Mouse (Mus musculus) ES-E14 (cell line): Measurements from ENCODE around the gene Tbc1d32. TPM values are rescaled to one million over a fixed set of nuclear protein-coding genes. Genes with fewer than 3 reads are reported as not detected.
"Not testable (repeated sequence)": the region's sequence is repeated elsewhere in the genome, so short reads cannot be mapped to it uniquely, and the experiment has no call there.

Source experiments
- DNase-seq: peaks from one replicate; pipeline ENCODE4 v3.0.0-alpha.2; 2013; ENCODE audit warnings: low read depth, low spot score
- H3K27ac ChIP-seq: 2 replicates; pipeline ENCODE4 v1.5.1; 2012; ENCODE audit warnings: low read depth, mild to moderate bottlenecking, low read length, moderate library complexity, mixed read lengths; ENCODE audit not compliant: poor library complexity, insufficient read depth, severe bottlenecking
- H3K36me3 ChIP-seq: 2 replicates; pipeline ENCODE4 v1.6.1; 2012; ENCODE audit warnings: mild to moderate bottlenecking, low read length, moderate library complexity, mixed read lengths; ENCODE audit not compliant: control insufficient read depth, poor library complexity, insufficient read depth, severe bottlenecking
- H3K4me1 ChIP-seq, 2 experiments: fragments of 150-350 bp in 1 of 2; sonication (generic) in 1 of 2; 2 replicates each; pipeline ENCODE4 v1.6.1; 2012; ENCODE audit warnings: low read length in 2 of 2, mild to moderate bottlenecking in 1 of 2, mixed read lengths in 1 of 2; ENCODE audit not compliant: control insufficient read depth in 2 of 2, insufficient read depth in 2 of 2, poor library complexity in 1 of 2
- H3K4me3 ChIP-seq, 2 experiments: fragments of 150-350 bp in 1 of 2; sonication (generic) in 1 of 2; 2 replicates each; pipeline ENCODE4 v1.5.1; 2012; ENCODE audit warnings: low read length in 2 of 2, low read depth in 1 of 2, mild to moderate bottlenecking in 1 of 2, mixed read lengths in 1 of 2; ENCODE audit not compliant: insufficient read depth in 1 of 2, poor library complexity in 1 of 2, severe bottlenecking in 1 of 2
- H3K9ac ChIP-seq: 2 replicates; pipeline ENCODE4 v1.6.1; 2012; ENCODE audit warnings: low read depth, mild to moderate bottlenecking, low read length, mixed read lengths; ENCODE audit not compliant: poor library complexity, insufficient read depth, severe bottlenecking
- H3K9me3 ChIP-seq: fragments of 150-350 bp; sonication (generic); 2 replicates; pipeline ENCODE4 v1.6.1; 2012; ENCODE audit warnings: low read depth, mild to moderate bottlenecking, low read length; ENCODE audit not compliant: control insufficient read depth, insufficient read depth
- CHD2 ChIP-seq: IDR thresholded peaks from 2 replicates; pipeline ENCODE4 v1.6.1; 2014; ENCODE audit warnings: mild to moderate bottlenecking, low read depth, low read length, inconsistent platforms
- HCFC1 ChIP-seq: IDR thresholded peaks from 2 replicates; pipeline ENCODE4 v1.6.1; 2012; ENCODE audit warnings: low read length, inconsistent platforms, borderline replicate concordance; ENCODE audit not compliant: insufficient read depth
- MAFK ChIP-seq: IDR thresholded peaks from 2 replicates; pipeline ENCODE4 v1.6.1; 2014; ENCODE audit warnings: mild to moderate bottlenecking, low read depth, low read length, inconsistent platforms; ENCODE audit not compliant: insufficient read depth
- ZC3H11A ChIP-seq: IDR thresholded peaks from 2 replicates; pipeline ENCODE4 v1.6.1; 2012; ENCODE audit warnings: low read depth, mild to moderate bottlenecking, inconsistent platforms, low read length, borderline replicate concordance
- ZNF384 ChIP-seq: IDR thresholded peaks from 2 replicates; pipeline ENCODE4 v1.6.1; 2012; ENCODE audit warnings: low read depth, low read length, inconsistent platforms
- in situ Hi-C, 2 experiments: fragments of 600-800 bp; cut with MboI; formaldehyde crosslinking; loops; one replicate each; pipeline ENCODE4 v1.15.1; 2025; ENCODE audit warnings: low sequenced_read_pairs in 2 of 2, inconsistent platforms in 1 of 2; ENCODE audit not compliant: unreplicated experiment in 2 of 2
- total RNA-seq: library from RNA; depleted of rRNA; stranded (reverse); fragments of 300-350 nt; gene quantifications from 2 replicates; pipeline ENCODE4 v1.2.3, GENCODE M21; 2012

Tbc1d32 gene
- total RNA-seq, 1 experiment, result 6.7 TPM

GRCm38 (mm10) chr10:56181727-56182126, 46.8 kb downstream of the Tbc1d32 start:
- H3K9ac ChIP-seq, result no peak overlapping the region
- no peak overlapping the region for H3K4me3 ChIP-seq
- in situ Hi-C loops, result no loop called here
- no peak overlapping the region for H3K27ac ChIP-seq
- H3K9me3 ChIP-seq, result no peaks in the 10 kb centered on the region
- TF ChIP-seq ZNF384, result no peak
- no peak for TF ChIP-seq HCFC1
- TF ChIP-seq MAFK, result no peak
- TF ChIP-seq ZC3H11A, result no peak
- no peak for TF ChIP-seq CHD2
- H3K36me3 ChIP-seq, result no peaks in the 10 kb centered on the region
- no peak for DNase-seq
- no peaks in the 10 kb centered on the region for H3K4me1 ChIP-seq

- DNase-seq, result no peak
- H3K36me3 ChIP-seq, result no peaks in the 10 kb centered on the region
- H3K4me1 ChIP-seq, result no peaks in the 10 kb centered on the region
- H3K9me3 ChIP-seq, result no peaks in the 10 kb centered on the region
- H3K9ac ChIP-seq, result no peak overlapping the region
- H3K4me3 ChIP-seq, result no peak overlapping the region
- in situ Hi-C loops, result no loop called here
- H3K27ac ChIP-seq, result no peak overlapping the region
- TF ChIP-seq MAFK (no peak), CHD2 (no peak), ZNF384 (no peak), HCFC1 (no peak), ZC3H11A (no peak)
Measured at GRCm38 (mm10) chr10:56173184-56173583, 55.3 kb downstream of the Tbc1d32 start.

- in situ Hi-C loops, H3K27ac ChIP-seq, H3K9ac ChIP-seq, H3K9me3 ChIP-seq, DNase-seq, H3K4me3 ChIP-seq, H3K4me1 ChIP-seq, H3K36me3 ChIP-seq: not testable (repeated sequence)
Measured at GRCm38 (mm10) chr10:56167721-56168120, 60.8 kb downstream of the Tbc1d32 start.

- in situ Hi-C loops, result no loop called here
- DNase-seq, result no peak
Measured at GRCm38 (mm10) chr10:56165758-56166157, 62.7 kb downstream of the Tbc1d32 start.

GRCm38 (mm10) chr10:56164411-56164810, 64.1 kb downstream of the Tbc1d32 start:
- Histone ChIP-seq H3K4me3 (no peak overlapping the region), H3K27ac (no peak overlapping the region), H3K9me3 (no peaks in the 10 kb centered on the region), H3K9ac (no peak overlapping the region), H3K36me3 (no peaks in the 10 kb centered on the region), H3K4me1 (no peaks in the 10 kb centered on the region)
- no peak for DNase-seq
- TF ChIP-seq MAFK (no peak), ZC3H11A (no peak), CHD2 (no peak), HCFC1 (no peak), ZNF384 (no peak)
- in situ Hi-C loops, result no loop called here

More at GRCm38 (mm10) chr10:56165758-56166157, 62.7 kb downstream of the Tbc1d32 start:
- Histone ChIP-seq H3K36me3 (no peaks in the 10 kb centered on the region), H3K9ac (no peak overlapping the region), H3K4me1 (no peaks in the 10 kb centered on the region), H3K4me3 (no peak overlapping the region), H3K9me3 (no peaks in the 10 kb centered on the region), H3K27ac (no peak overlapping the region)
- no peak for TF ChIP-seq MAFK
- TF ChIP-seq HCFC1, result no peak
- no peak for TF ChIP-seq ZNF384
- no peak for TF ChIP-seq ZC3H11A
- TF ChIP-seq CHD2, result no peak
